Mouse (Mus musculus) heart, adult 2 months (tissue): ENCODE results near the gene Psmb5.

Experiments used
- CTCF ChIP-seq: fragments of 200-600 bp; IDR thresholded peaks from 2 replicates; pipeline ENCODE4 v1.8.1; 2022; ENCODE audit warnings: antibody characterized with exemption, mild to moderate bottlenecking, moderate library complexity
- EP300 ChIP-seq: fragments of 200-500 bp; IDR thresholded peaks from 2 replicates; pipeline ENCODE4 v1.6.1; 2011; ENCODE audit warnings: low read depth, low read length, control low read depth; ENCODE audit not compliant: insufficient read depth
- POLR2A ChIP-seq: fragments of 200-500 bp; IDR thresholded peaks from 2 replicates; pipeline ENCODE4 v1.6.1; 2011; ENCODE audit warnings: mild to moderate bottlenecking, low read depth, low read length, control low read depth; ENCODE audit not compliant: insufficient read depth

- TF ChIP-seq CTCF: no peak
- TF ChIP-seq POLR2A: no peak
- TF ChIP-seq EP300: no peak
Measured at GRCm38 (mm10) chr14:54652787-54653186, 35.0 kb upstream of the Psmb5 start.
